Mouse (Mus musculus): Measurements from ENCODE around the gene Arhgap31.

DNA sequence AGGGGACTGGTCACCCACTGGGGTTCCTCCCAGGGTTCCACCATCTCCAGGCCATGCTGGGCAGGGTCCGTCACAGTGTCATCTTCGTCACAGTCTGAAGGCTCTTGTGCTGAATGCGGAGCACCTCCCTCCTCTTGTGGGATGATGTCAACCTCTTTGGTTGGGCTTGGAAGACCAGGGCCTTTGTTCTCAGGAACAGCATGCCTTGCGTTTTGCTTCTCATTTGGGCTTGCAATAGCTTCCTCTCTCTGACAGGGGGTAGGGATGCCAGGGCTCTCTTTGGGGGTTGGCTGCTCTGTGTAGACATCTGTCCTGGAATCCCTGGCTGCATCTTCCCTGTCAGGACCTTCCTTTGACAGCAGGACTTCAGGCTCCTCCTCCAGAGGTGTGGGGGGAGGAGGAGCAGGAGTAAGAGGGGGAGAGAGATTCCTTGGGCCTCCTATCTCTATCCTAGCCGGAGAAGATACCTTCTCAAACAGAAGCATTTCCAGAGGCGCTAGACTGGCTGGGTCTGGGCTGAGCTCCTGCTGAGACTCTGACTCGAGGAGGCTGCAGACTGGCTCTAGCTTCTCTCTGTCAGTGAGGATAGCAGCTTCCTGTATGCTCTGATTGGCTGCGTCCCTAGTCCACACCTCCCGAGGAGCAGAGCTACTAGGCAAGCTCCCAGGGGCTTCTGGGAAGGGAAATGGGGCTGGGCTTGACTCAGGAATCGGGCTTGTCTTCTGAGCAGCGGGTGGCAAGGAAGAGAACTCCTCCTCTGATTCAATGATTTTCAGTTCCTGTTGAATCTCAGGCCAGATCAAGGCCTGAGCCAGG lies 109.9 kb downstream of the Arhgap31 start:
- TF ChIP-seq CTCF (IDR thresholded peaks at IDR 0.05; ENCODE audit: low read depth) (no peak), EP300 (IDR thresholded peaks at IDR 0.05; ENCODE audit: low read depth) (no peak)
